Mouse (Mus musculus): ENCODE measurements around the gene Car9. TPM values are rescaled to one million over a fixed set of nuclear protein-coding genes. Genes with fewer than 3 reads are reported as not detected.

Gene Car9
- total and polyA plus RNA-seq, 3 experiments: 0.77 to 3.3 TPM; not detected in 1

DNA sequence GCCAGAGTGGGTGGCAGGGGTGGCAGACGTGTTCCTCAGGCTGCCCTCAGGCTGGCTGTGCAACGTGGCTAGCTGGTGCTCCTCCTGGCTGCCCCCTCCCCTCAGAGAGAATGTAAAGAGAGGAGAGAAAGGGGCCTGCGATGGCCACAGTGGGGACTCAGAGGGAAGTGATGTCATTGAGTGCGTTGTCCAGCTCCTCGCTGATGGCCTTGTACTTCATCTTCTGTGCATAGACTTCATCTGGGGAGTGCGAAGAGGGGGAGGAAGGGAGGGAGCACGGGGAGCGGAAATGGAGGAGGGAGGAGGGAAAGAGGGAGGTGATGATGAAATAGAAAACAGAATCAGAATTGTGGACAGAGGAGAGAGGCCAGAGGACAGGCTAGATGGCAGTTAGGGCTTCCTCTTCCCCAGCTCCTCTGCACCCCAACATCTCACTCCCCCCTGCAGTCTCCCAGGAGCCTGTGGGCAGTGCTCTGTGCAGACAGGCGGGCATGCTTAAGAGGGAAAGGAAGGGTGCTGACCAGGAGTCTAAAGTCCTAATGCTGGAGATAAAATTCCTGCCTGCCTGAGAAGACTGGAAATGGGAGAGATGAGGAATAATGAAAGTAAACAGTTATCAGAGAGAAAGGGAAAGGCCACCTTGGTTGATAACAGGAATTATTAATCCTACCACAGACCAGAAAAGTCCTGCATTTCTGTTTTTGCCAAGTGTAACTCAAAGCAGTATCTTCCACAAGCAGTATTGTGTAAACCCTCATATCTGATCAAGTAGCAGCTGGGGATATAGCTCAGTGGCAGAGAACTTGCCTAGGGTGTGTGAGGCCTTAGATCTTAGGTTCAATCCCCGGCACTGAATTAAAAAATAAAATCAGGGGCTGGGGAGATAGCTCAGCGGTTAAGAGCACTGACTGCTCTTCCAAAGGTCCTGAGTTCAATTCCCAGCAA is 9.3 kb downstream of the Car9 start:
- Histone ChIP-seq H3K27ac (ENCODE audit: control insufficient read depth, low read depth, low read length) (no peak overlapping the region), H3K27me3 (ENCODE audit: control insufficient read depth in 1 of 2, insufficient read depth in 2 of 2, low read length in 2 of 2) (no peaks in the 10 kb centered on the region), H3K36me3 (ENCODE audit: control insufficient read depth in 1 of 2, insufficient read depth in 2 of 2, low read length in 2 of 2) (peaks cover 0 to 11% of the 10 kb centered on the region in 2 experiments; a peak in 2 of 4 replicates), H3K9me3 (replicated peaks; ENCODE audit: insufficient read depth, low read length) (no peaks in the 10 kb centered on the region), H3K4me1 (ENCODE audit: control insufficient read depth in 1 of 2, insufficient read depth in 2 of 2, low read length in 2 of 2) (peaks cover 0 to 13% of the 10 kb centered on the region in 2 experiments), H3K4me3 (ENCODE audit: control insufficient read depth in 1 of 2, insufficient read depth in 1 of 2, low read depth in 2 of 2, low read length in 2 of 2) (no peak overlapping the region), H3K79me2 (ENCODE audit: control insufficient read depth, insufficient read depth, low read length, poor library complexity) (no peaks in the 10 kb centered on the region), H3K9ac (ENCODE audit: control insufficient read depth, low read depth, low read length, poor library complexity, severe bottlenecking) (no peak overlapping the region)
- peak; percentile 51 for DNase-seq (ENCODE audit: low read depth, low spot score)
- TF ChIP-seq JUND (IDR thresholded peaks at IDR 0.05; ENCODE audit: low read depth, low read length): no peak
- TF ChIP-seq SIN3A (IDR thresholded peaks at IDR 0.05; ENCODE audit: low read length): peak; percentile 50
- TF ChIP-seq MXI1 (IDR thresholded peaks at IDR 0.05; ENCODE audit: low read depth, low read length): 0 out of 2 replicates have a peak, but pooled peaks have one; percentile 14
- TF ChIP-seq CTCF (IDR thresholded peaks at IDR 0.05 in 2 of 3, conservative IDR thresholded peaks at IDR 0.05 in 1 of 3; ENCODE audit: control insufficient read depth in 1 of 3, insufficient read depth in 1 of 3, low read depth in 2 of 3, low read length in 3 of 3, poor library complexity in 1 of 3, severe bottlenecking in 1 of 3): no peak
- TF ChIP-seq EP300 (IDR thresholded peaks at IDR 0.05; ENCODE audit: low read depth in 1 of 2, low read length in 2 of 2): peak; percentile 25 to 37; a peak in 2 of 4 replicates
- no peak for TF ChIP-seq BHLHE40 (IDR thresholded peaks at IDR 0.05; ENCODE audit: borderline replicate concordance, low read depth, low read length)
- no peak for TF ChIP-seq TAL1 (IDR thresholded peaks at IDR 0.05; ENCODE audit: low read length)
- peak; percentile 82 for TF ChIP-seq ETS1 (IDR thresholded peaks at IDR 0.05; ENCODE audit: low read depth, low read length)
- TF ChIP-seq CHD1 (IDR thresholded peaks at IDR 0.05; ENCODE audit: low read depth, low read length): no peak
- TF ChIP-seq RCOR1 (IDR thresholded peaks at IDR 0.05; ENCODE audit: low read depth, low read length): peak; percentile 74; the same call in 1 of the 2 replicates
- TF ChIP-seq GATA1 (IDR thresholded peaks at IDR 0.05; ENCODE audit: low read depth, low read length): peak; percentile 71
- peak; percentile 96 for TF ChIP-seq TBP (IDR thresholded peaks at IDR 0.05; ENCODE audit: low read depth, low read length)
- no peak for TF ChIP-seq MAFK (IDR thresholded peaks at IDR 0.05; ENCODE audit: borderline replicate concordance, low read depth, low read length)

DNA sequence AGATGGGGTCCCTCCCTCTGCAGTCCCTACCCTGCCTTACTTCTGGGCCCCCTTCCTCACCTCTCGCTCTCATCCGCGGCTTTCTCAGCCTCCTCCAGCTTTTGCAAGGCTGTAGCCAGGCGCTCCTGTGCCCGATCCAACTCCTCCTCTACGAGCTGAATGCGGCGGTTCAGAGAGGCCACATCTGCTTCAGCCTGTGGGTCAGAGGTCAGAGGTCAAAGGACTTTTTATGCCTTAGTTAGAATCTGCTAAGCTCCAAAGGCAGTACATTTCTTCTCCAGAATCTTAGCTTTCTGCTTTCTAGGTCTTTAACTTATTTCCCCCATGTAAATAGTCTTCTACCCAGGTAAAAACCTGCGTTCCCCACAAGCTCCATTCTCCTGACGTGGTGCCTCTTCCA is 12.8 kb downstream of the Car9 start:
- no peaks in the 10 kb centered on the region for H3K9me3 ChIP-seq (replicated peaks; ENCODE audit: insufficient read depth, low read length)
- H3K4me3 ChIP-seq (ENCODE audit: control insufficient read depth in 1 of 2, insufficient read depth in 1 of 2, low read depth in 2 of 2, low read length in 2 of 2): no peak overlapping the region
- no peak overlapping the region for H3K27ac ChIP-seq (ENCODE audit: control insufficient read depth, low read depth, low read length)
- H3K4me1 ChIP-seq (ENCODE audit: control insufficient read depth in 1 of 2, insufficient read depth in 2 of 2, low read length in 2 of 2): peaks cover 0 to 13% of the 10 kb centered on the region in 2 experiments
- H3K79me2 ChIP-seq (ENCODE audit: control insufficient read depth, insufficient read depth, low read length, poor library complexity): no peaks in the 10 kb centered on the region
- no peak overlapping the region for H3K9ac ChIP-seq (ENCODE audit: control insufficient read depth, low read depth, low read length, poor library complexity, severe bottlenecking)
- no peak for DNase-seq (ENCODE audit: low read depth, low spot score)
- H3K27me3 ChIP-seq (ENCODE audit: control insufficient read depth in 1 of 2, insufficient read depth in 2 of 2, low read length in 2 of 2): peaks cover 0 to under 1% of the 10 kb centered on the region in 2 experiments; a peak in 1 of 4 replicates
- no peak for TF ChIP-seq CHD2 (IDR thresholded peaks at IDR 0.05; ENCODE audit: low read length)
- no peak for TF ChIP-seq TBP (IDR thresholded peaks at IDR 0.05; ENCODE audit: low read depth, low read length)
- TF ChIP-seq POLR2A (IDR thresholded peaks at IDR 0.05; ENCODE audit: control insufficient read depth in 1 of 2, insufficient read depth in 1 of 2, low read depth in 1 of 2, low read length in 2 of 2, poor library complexity in 1 of 2): no peak
- no peak for TF ChIP-seq RCOR1 (IDR thresholded peaks at IDR 0.05; ENCODE audit: low read depth, low read length)
- no peak for TF ChIP-seq MYB (IDR thresholded peaks at IDR 0.05; ENCODE audit: low read depth, low read length)
- no peak for TF ChIP-seq ZC3H11A (IDR thresholded peaks at IDR 0.05; ENCODE audit: low read depth, low read length)
- no peak for TF ChIP-seq USF1 (IDR thresholded peaks at IDR 0.05; ENCODE audit: low read depth, low read length)
- TF ChIP-seq ELF1 (IDR thresholded peaks at IDR 0.05; ENCODE audit: low read depth, low read length): no peak
- no peak for TF ChIP-seq POLR2AphosphoS5 (IDR thresholded peaks at IDR 0.05; ENCODE audit: borderline replicate concordance, low read depth, low read length)
- no peak for TF ChIP-seq CHD1 (IDR thresholded peaks at IDR 0.05; ENCODE audit: low read depth, low read length)
- TF ChIP-seq ZKSCAN1 (IDR thresholded peaks at IDR 0.05; ENCODE audit: low read depth, low read length): no peak
- TF ChIP-seq TAL1 (IDR thresholded peaks at IDR 0.05; ENCODE audit: low read length): no peak
- peaks cover 0 to 11% of the 10 kb centered on the region in 2 experiments; a peak in 2 of 4 replicates for H3K36me3 ChIP-seq (ENCODE audit: control insufficient read depth in 1 of 2, insufficient read depth in 2 of 2, low read length in 2 of 2)
